Mouse (Mus musculus): ENCODE data around the gene Prr29. TPM values are rescaled to one million over a fixed set of nuclear protein-coding genes. Genes with fewer than 3 reads are reported as not detected.

Prr29 gene
- total RNA-seq, 2 experiments from 2014 or later: not detected

Other genes starting within 250 kb of the Prr29 start
- gene Gm10840, start 204.6 kb upstream of the Prr29 start, total RNA-seq (2021): 1 to 10 TPM in 1 of 2 experiments, not detected in 1; 1.5 TPM
- 10 to 100 TPM; 79.4 to 89.1 TPM for gene Limd2, start 204.6 kb upstream of the Prr29 start, total RNA-seq (2021)
- gene Strada, start 163.3 kb upstream of the Prr29 start, total RNA-seq (2021): 10 to 100 TPM; 27.5 to 28.2 TPM
- gene Ccdc47, start 149.1 kb upstream of the Prr29 start, total RNA-seq (2021): 10 to 100 TPM; 77.3 to 85.3 TPM
- 10 to 100 TPM; 67.9 to 72.7 TPM for gene Ddx42, start 148.5 kb upstream of the Prr29 start, total RNA-seq (2021)
- gene Ftsj3, start 109.4 kb upstream of the Prr29 start, total RNA-seq (2021): 10 to 100 TPM; 31.0 to 32.8 TPM
- 100 to 1,000 TPM; 127 to 134 TPM for gene Psmc5, start 109.3 kb upstream of the Prr29 start, total RNA-seq (2021)
- 10 to 100 TPM; 13.8 to 14.1 TPM for gene Smarcd2, start 92.5 kb upstream of the Prr29 start, total RNA-seq (2021)
- under 1 TPM; 0.21 to 0.22 TPM for gene Tcam1, start 88.8 kb upstream of the Prr29 start, total RNA-seq (2021)
- gene Gh, start 63.6 kb upstream of the Prr29 start, total RNA-seq (2021): not detected
- under 1 TPM; 0.58 to 0.79 TPM for gene Cd79b, start 50.7 kb upstream of the Prr29 start, total RNA-seq (2021)
- gene Scn4a, start 12.2 kb upstream of the Prr29 start, total RNA-seq (2021): under 1 TPM; 0.09 to 0.34 TPM
- gene Icam2, start 22.6 kb downstream of the Prr29 start, total RNA-seq (2021): 1 to 10 TPM; 4.8 to 5.6 TPM
- 1 to 10 TPM; 7.6 to 9.5 TPM for gene Ern1, start 122.4 kb downstream of the Prr29 start, total RNA-seq (2021)
- gene Tex2, start 248.0 kb downstream of the Prr29 start, total RNA-seq (2021): 10 to 100 TPM; 86.8 to 91.8 TPM

Data from left cerebral cortex, postnatal 10 days (tissue).